Mouse (Mus musculus): ENCODE data around the gene Jak1. TPM values are rescaled to one million over a fixed set of nuclear protein-coding genes. Genes with fewer than 3 reads are reported as not detected.

Jak1 gene
- total and polyA plus RNA-seq, 3 experiments, result 37.3 to 41.9 TPM; not detected in 1

DNA sequence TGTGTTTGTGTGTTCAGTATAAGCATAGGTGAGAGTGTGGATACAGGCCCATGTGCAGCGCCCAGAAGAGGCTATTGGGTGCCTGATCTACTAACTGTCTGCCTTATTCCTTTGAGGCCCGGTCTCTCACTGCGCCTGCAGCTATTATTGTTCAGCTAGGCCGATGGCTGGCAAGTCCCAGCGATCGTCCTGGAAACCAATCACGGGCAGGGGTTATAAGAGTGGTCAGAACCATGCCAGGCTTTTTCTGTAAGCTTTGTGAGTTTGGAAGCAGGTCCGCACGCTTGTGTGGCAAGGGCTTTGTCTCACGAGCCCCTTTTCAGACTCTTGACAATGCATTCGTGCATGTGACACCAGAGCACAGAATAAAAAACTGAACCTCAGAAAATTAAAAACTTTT is 23.2 kb upstream of the Jak1 start:
- no peaks in the 10 kb centered on the region for H3K9me3 ChIP-seq (replicated peaks; ENCODE audit: insufficient read depth, low read length)
- DNase-seq (ENCODE audit: low read depth, low spot score), result no peak
- no peaks in the 10 kb centered on the region; the same call in 1 of the 2 replicates for H3K79me2 ChIP-seq (ENCODE audit: control insufficient read depth, insufficient read depth, low read length, poor library complexity)
- peaks cover 3% of the 10 kb centered on the region in 2 experiments for H3K27me3 ChIP-seq (ENCODE audit: control insufficient read depth in 1 of 2, insufficient read depth in 2 of 2, low read length in 2 of 2)
- TF ChIP-seq SIN3A (IDR thresholded peaks at IDR 0.05; ENCODE audit: low read length), result no peak
- TF ChIP-seq USF1 (IDR thresholded peaks at IDR 0.05; ENCODE audit: low read depth, low read length), result no peak
- no peak for TF ChIP-seq MAFK (IDR thresholded peaks at IDR 0.05; ENCODE audit: borderline replicate concordance, low read depth, low read length)
- TF ChIP-seq ZMIZ1 (IDR thresholded peaks at IDR 0.05; ENCODE audit: low read depth, low read length), result no peak
- TF ChIP-seq MAZ (IDR thresholded peaks at IDR 0.05; ENCODE audit: low read depth, low read length), result no peak
- TF ChIP-seq ELF1 (IDR thresholded peaks at IDR 0.05; ENCODE audit: low read depth, low read length), result no peak
- TF ChIP-seq ZNF384 (IDR thresholded peaks at IDR 0.05; ENCODE audit: low read depth, low read length), result no peak
- no peak for TF ChIP-seq SMC3 (IDR thresholded peaks at IDR 0.05; ENCODE audit: low read depth, low read length)
- TF ChIP-seq TCF12 (IDR thresholded peaks at IDR 0.05; ENCODE audit: low read depth, low read length), result no peak
- TF ChIP-seq UBTF (IDR thresholded peaks at IDR 0.05; ENCODE audit: borderline replicate concordance, insufficient read depth, low read depth, low read length), result no peak
- no peaks in the 10 kb centered on the region for H3K36me3 ChIP-seq (ENCODE audit: control insufficient read depth in 1 of 2, insufficient read depth in 2 of 2, low read length in 2 of 2)
- no peak overlapping the region for H3K27ac ChIP-seq (ENCODE audit: control insufficient read depth, low read depth, low read length)
- no peak overlapping the region for H3K9ac ChIP-seq (ENCODE audit: control insufficient read depth, low read depth, low read length, poor library complexity, severe bottlenecking)
- H3K4me1 ChIP-seq (ENCODE audit: control insufficient read depth in 1 of 2, insufficient read depth in 2 of 2, low read length in 2 of 2), result peaks cover 0 to 3% of the 10 kb centered on the region in 2 experiments; a peak in 1 of 4 replicates
- H3K4me3 ChIP-seq (ENCODE audit: control insufficient read depth in 1 of 2, insufficient read depth in 1 of 2, low read depth in 2 of 2, low read length in 2 of 2), result no peak overlapping the region

DNA sequence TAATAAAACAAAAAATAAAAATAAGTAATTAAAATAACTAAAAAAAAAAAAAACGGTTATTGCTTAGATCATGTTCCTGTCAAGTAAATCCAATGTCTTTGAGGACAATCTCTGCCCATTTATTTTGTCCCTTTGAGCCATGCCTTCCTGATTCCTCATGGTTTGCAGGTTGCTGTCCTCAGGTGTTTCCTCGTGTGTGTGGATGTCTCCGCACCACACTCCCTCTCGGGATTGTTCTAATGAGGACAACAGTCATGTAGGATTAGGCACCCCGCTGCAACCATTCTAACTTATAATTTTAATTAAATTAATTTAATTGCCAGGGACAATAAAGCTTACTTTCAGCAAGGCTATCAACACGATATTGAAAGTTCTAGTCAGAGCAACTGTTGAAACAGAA is 21.5 kb upstream of the Jak1 start:
- Histone ChIP-seq H3K27me3 (ENCODE audit: control insufficient read depth in 1 of 2, insufficient read depth in 2 of 2, low read length in 2 of 2) (peaks cover 0 to 1% of the 10 kb centered on the region in 2 experiments), H3K36me3 (ENCODE audit: control insufficient read depth in 1 of 2, insufficient read depth in 2 of 2, low read length in 2 of 2) (no peaks in the 10 kb centered on the region), H3K4me1 (ENCODE audit: control insufficient read depth in 1 of 2, insufficient read depth in 2 of 2, low read length in 2 of 2) (no peaks in the 10 kb centered on the region), H3K9me3 (replicated peaks; ENCODE audit: insufficient read depth, low read length) (no peaks in the 10 kb centered on the region), H3K79me2 (ENCODE audit: control insufficient read depth, insufficient read depth, low read length, poor library complexity) (no peaks in the 10 kb centered on the region), H3K9ac (ENCODE audit: control insufficient read depth, low read depth, low read length, poor library complexity, severe bottlenecking) (no peak overlapping the region), H3K27ac (ENCODE audit: control insufficient read depth, low read depth, low read length) (no peak overlapping the region), H3K4me3 (ENCODE audit: control insufficient read depth in 1 of 2, insufficient read depth in 1 of 2, low read depth in 2 of 2, low read length in 2 of 2) (no peak overlapping the region)
- DNase-seq (ENCODE audit: low read depth, low spot score), result no peak
- TF ChIP-seq ZC3H11A (IDR thresholded peaks at IDR 0.05; ENCODE audit: low read depth, low read length) (no peak), ZKSCAN1 (IDR thresholded peaks at IDR 0.05; ENCODE audit: low read depth, low read length) (no peak), POLR2AphosphoS5 (IDR thresholded peaks at IDR 0.05; ENCODE audit: borderline replicate concordance, low read depth, low read length) (no peak), MXI1 (IDR thresholded peaks at IDR 0.05; ENCODE audit: low read depth, low read length) (no peak), MAX (IDR thresholded peaks at IDR 0.05; ENCODE audit: low read length) (no peak), TBP (IDR thresholded peaks at IDR 0.05; ENCODE audit: low read depth, low read length) (no peak), TCF12 (IDR thresholded peaks at IDR 0.05; ENCODE audit: low read depth, low read length) (no peak), ELF1 (IDR thresholded peaks at IDR 0.05; ENCODE audit: low read depth, low read length) (no peak), CHD2 (IDR thresholded peaks at IDR 0.05; ENCODE audit: low read length) (no peak)
